Mouse (Mus musculus) ZHBTc4 (cell line): ENCODE measurements around the gene Spon1.

Source experiments
- DNase-seq: peaks from one replicate; pipeline ENCODE4 v3.0.0-alpha.2; 2011; ENCODE audit warnings: low read depth, low spot score

Spon1 gene

DNA sequence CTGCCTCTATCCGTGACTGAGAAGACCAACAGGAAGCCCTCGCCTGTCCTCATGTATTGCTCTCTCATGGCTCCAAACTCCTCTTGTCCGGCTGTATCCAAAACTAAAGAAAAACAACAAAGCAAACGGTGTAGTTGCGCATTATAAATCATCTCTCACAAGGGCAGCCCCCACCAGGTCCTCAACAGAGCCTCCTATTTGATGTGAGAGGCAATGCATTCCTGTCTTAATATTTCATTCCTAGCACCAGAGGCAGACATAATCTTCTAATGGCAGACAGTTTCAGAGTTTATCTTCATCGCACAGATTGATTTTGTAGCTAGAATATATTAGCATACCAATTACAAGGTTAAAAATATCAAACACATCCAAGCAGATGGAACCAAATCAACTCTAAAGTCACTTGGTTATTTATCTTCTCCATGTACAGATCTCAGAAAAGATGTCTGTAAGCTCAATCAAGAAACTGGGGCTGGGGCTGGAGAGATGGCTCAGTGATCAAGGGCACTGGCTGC is 293.2 kb downstream of the Spon1 start:
- DNase-seq: no peak

DNA sequence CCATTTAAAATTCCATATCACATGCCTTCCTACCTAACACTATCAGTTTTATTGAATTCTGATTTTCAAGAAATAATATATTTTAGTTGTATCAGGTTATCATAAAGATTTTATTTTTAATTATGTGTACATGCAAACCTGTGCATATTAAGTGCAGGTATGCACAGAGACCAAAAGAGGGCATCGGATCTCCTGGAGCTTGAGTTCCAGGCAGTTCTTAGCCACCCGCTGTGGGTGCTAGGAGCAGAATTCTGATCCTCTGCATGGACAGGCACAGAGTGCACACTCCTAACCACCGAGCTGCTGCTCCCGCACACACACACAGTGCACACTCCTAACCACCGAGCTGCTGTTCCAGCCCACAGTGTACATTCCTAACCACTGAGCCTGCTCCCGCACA is 294.6 kb downstream of the Spon1 start:
- DNase-seq: peak; percentile 75

DNA sequence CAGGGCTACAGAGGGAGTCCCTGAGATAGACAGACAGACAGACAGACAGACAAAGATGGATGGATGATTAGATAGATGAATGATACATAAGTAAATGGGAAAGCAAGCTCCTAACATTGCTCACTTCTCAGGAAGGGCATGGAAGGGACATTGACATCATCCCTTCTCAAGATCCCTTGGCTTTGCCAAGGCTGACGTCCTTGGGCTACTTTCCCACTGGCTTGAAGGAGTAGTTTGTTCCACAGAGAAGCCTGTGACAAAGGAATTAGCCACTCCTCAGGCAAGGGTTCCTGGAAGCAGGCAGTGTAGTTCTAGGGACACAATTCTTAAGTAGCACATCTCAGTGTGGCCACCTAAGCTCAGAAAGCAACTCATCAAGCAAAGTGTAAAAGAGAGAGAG is 296.7 kb downstream of the Spon1 start:
- no peak for DNase-seq

DNA sequence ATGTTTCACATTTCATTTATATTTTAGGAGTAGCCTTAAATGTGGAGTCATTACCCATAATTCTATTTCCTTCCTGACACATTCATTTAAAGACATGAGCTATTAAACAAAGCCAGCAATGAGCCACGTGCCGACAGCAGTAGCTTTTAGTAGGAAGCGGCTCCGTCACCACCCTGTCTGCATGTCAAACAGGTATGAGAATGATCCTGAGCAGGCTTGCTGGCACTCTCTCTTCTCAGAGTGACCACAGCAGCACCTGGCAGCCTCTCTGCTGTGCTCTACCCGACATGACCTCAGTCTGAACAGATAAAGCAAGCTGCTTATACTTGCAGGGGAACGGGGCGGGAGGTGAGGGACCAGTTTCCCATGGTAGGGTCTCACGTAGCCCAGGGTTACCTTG is 297.7 kb downstream of the Spon1 start:
- DNase-seq: no peak

DNA sequence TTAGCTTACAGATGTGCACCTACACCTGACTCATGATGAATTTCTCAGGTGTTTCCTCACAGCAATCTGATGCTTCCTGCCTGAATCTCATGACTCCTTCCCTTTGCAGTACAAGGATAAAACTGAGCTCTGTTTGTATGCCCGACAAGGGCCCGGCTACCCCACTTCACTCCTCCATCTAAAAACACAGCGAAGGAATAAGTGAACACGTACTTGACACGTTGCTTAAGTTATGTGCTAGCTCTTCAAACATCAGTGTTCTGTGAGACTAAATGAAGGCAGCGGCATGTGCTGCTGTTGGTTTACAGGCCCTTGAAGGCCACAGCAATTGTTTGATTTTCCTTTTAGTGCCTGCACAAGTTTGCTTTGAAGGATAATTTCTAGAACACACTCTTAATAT is 298.2 kb downstream of the Spon1 start:
- DNase-seq: no peak

DNA sequence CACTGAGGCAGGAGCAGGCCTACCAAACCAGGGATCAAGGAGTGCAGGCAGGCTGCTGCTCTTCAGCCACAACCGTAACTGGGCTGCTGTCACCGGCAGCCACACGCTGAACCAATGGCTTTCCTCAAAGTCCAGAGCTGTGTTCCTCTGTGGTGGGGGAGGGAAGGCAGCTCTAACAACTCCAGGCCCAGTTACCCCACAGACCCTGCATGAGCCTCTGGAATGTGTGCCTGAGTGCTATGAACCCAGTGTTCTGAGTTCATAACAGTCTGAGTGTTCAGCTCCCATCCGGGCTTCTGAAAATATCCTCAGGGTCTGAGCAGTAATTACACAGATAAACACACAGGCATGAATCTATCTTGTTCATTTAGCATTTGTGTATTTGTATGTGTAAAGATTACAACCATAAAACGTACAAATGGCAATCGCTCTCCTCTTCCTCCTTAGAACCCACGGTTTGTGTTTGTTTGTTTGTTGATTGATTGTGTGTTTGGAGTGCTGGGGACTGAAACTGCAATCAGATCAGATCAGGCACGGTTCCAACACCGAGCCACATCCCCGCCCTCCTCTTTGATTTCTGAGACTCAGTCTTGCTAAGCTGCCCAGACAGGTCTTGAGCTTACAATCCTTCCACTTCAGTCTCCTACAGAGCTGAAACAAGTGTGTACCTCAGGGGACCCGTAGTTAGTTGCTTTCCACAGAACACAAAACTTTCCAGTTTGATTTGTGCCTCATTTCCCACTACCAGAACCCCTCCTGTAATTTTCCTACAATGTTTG is 299.8 kb downstream of the Spon1 start:
- DNase-seq: no peak

DNA sequence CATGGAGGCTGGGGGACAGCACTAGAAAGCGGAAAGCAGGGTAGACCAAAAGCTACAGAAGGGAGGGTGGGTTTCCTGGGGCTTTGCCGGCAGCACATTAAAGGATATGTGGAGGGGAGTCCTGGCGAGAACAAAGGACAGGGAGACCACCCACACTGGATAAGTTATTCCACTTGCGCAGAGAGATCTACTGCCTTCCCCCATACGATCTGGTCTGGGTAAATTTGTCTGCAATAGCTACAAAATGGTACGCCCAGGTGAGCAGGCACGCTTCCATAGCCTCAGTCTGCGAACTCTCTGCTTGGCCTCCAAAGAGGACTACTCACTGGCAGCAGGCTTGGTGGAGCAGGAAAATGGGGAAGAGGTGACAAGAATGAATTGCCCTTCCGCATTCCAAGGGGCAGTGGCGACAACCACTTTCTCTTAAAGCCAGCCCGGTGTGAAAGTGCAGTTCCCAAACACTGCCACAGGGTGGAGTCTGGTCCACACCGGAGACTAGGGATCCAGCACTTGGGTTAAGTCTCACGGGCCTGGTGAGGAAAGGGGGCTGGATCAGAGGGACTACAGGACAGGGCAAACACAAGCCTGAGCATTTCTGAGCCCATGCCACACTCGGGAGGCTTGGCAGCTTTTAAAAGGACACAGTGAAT is 300.9 kb downstream of the Spon1 start:
- DNase-seq: peak; percentile 94

DNA sequence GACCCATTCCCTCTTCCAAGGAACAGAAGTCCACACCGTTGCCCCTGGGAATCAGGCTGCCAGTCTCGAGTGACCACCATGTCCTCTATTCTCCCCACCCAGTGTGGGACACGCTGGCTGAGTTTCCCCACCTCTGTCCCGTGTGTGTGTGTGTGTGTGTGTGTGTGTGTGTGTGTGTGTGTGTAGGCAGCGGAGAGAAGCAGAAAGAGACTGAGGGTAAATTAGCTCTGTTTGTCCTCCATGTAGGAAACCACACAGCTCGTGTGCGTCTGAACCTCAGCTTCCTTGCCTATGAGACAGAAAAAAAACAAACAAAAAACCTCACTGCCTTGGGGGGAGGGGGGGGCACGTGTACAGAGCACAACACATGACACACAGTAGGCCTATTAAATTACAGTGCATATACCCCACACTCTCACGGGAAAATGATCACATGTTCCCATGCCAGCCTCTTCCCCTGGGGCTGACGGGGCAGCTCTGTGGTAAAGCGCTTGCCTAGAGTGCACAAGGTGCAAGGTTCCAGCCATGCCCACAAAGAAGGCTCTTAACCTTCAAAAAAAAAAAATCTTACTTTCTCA is 303.2 kb downstream of the Spon1 start:
- DNase-seq: no peak

DNA sequence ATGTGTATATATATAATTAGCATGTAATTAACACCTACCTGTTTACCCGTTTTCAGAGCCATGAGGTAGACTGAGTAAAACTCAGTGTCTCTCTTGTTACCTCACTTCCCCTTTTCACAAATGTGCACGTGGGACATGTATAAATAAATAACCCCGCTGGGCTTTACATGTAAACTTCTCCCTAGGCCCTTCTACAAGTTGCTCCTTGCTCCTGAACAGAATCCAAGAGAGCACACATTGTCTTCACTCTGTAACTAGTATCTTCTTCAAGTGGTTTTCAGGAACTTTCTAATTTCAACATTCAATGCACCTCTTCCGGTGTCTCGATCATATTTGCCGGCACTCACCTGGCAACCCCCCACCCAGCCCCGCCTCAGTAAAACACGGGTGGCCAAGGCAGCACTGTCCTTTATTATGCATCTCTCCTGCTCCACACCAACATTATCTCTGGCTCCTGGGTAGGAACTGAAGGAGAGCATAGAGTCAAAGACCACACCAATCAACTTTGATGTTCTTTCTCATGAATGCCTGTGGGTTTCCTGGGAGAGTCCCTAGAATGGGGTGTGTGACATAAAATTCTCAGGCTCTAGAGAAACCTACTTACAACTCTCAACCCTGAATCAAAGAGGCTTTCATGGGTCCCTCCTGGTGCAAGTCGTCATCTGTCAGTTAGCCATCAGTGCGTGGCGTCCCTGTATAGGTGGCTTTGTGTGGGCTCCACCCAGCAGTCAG is 304.1 kb downstream of the Spon1 start:
- no peak for DNase-seq

DNA sequence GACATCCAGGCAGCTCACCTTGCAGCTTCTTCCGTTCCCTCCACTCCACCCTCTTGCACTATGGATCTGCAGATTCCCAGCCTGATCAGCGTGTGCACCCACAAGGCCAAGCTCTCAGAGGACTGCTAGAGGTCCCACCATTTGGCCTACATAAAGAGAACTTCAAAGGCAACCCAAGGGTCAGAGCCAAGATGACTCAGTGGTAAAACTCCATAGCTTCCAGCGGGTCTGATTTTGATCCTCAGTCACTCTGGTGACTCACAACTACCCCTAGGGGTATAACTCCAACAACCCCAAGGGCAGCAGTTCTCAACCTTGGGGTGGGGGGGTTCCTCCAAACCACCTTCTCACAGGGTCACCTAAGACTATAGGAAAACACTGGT is 304.7 kb downstream of the Spon1 start:
- DNase-seq: no peak

DNA sequence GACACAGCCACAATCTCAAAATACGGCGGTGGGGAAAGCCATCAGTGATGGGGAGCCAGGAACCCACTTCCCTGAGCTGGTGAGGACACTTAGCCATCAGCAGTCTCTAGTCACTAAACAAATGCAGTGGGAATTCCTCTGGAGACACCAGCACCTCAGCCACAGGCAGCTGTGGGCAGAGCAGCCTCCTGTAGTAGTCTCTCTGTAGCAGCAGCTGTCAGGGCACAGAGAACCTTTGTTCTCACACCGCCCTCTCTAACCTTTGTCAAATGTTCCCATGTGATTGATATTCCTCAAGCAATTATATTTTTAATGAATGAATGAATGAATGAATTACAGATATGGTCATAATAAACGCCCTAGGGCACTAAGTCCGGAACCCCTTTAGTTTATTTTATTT is 305.6 kb downstream of the Spon1 start:
- DNase-seq: no peak

DNA sequence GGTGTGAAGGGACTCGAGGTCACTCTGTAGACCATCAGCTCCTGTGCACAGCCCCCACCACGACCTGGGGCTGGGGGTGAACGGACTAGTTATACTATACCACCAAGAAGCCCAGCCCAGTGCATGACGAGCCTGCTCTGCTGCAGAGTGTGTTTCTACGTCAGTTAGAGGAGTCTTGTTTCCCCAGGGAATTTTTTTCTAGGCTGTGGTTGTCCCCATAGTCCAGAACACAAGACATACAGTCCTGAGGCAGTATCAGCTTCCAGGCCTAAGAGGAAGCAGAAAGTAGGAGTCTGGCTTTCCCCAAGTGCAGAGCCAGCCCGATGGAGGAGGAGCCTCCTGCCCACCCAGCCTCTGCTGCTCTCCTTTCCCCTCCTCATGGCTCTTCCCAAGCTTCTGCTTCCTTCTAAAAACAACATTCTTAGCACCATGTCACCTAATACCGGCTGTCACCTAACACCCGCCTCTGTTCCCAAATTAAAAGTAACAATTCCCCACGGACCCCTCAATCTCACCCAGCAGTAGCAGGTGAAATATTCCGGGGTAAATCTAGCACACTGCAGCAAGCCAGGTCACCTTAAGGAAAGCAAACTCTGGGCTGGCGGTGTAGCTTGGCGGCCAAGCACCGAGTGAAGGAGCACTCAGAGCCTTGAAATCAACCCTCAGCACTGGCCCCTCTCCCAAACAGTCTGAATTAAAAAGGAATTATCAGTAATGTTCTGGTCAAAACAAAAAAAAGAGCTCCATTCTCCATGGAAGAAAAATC is 306.2 kb downstream of the Spon1 start:
- DNase-seq: no peak

DNA sequence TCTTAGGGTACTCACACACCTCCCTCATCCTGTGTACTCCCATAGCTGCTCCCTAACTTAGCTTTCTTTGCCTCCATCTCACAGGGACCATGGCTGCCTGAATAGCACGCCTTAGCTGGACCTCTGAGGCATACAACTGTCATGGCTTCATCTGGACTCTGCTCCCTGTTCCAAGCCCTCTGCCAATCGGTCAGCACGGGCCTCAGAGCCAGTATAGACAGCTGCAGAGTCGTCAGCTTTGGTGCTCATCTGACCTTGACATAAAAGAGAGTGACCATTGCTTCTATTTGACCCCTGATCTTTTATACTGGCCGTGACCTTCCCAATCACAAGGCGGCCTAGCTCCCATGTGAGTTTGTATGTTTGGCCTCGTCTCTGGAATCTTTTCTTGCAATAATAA is 308.3 kb downstream of the Spon1 start:
- no peak for DNase-seq

DNA sequence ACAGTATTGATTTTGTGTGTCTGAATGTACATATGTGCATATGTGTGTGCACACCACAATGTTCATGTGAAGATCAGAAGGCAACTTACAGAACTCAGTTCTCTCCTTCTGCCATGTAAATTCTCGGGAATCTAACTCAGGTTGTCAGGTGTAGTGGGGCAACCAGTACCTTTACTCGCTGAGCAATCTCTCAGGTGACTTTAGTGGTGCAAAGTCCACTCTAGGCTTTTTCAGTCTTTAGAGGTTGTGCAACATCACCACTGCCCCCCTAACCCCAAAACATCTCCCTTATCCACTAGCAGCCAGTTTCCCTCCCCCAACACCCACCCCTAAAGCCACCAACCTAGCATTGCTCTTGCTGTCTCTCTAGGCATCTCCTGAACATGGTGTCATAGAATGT is 308.8 kb downstream of the Spon1 start:
- no peak for DNase-seq

DNA sequence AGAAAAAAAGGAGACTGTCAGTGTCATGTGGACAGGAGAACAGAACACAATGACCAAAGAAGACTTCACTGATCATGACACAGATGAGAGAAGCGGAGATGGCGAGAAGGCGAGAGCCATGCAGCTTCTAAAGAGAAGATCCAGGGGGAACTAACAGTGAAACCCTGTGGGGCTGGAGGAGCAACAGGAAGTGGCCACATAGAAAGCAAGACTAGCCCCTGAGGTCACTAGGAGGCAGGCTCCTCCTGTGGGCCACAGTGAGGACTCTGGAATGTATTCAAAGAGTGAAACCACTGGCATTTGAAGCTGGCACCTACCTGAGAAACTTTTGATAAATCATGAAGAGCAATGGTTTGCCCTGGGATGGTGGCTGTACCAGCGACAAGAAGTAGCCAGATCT is 313.5 kb downstream of the Spon1 start:
- no peak for DNase-seq

DNA sequence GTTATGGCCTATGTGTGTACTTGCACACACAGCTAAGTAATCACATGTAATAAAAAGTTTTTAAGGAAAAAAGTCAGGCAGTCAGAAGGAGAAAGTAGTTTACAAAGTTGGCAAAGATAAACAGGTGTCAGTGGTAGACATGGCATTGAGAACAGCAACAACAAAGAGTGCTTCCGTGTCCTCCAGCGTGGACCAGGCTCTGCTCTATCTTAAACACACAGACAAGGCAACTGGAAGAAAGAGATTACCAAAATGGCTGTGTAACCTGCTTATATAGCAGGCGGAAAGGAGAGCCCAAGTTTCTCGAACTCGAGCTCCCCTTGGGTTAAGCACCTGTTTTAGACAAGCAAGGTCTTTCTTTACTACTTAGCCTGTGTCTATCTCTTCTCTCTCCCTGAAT is 314.5 kb downstream of the Spon1 start:
- no peak for DNase-seq

DNA sequence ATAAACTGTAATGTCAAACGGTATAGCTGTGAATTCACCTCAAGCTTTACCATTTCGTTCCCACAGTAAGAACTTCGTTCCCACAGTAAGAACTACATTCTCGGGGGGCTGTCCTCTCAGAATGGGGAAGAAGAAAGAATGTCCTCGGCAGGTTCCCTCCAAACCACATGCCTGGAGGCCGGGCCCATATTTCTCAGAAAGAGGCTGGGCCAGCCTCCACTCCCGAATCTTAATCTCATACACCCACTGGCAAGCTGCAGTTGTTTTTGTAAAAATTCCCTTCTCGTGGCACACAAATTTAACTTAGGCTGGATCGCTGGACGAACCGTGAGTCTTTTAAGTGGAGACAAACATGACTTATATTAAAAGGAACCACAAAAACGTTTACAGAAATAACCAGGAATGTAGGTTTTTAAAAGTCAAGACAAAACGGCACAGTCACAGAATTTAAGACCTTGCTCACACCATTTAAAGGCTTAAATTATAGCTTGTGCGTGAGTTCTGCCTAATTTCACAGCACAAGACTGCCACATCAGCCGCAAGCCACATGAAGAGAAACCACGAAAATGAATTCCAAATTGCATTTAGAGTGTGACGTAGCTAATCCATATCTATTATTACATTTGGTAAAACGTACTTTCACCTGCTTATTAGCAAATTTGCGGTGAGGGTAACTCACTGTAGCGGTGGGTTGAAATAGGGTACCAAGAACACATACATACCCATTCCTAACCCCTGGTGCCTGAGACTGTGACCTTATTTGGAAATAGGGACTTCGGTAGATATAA is 316.0 kb downstream of the Spon1 start:
- no peak for DNase-seq

DNA sequence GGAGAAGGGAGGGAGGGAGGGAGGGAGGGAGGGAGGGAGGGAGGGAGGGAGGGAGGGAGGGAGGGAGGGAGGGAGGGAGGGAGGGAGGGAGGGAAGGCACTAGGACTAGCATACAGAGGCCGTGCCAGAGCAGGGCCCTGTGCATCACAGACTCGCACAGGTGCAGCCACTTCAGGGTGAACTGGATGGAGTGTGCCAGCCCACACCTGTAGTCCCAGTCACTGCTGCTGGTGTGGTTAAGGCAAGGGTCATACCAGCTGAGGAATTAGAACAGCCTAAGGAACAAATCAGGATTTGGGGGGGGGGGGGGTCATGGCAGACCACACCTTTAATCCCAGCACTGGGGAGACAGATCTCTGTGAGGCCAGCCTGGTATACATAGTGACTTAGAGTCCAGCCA is 317.3 kb downstream of the Spon1 start:
- no peak for DNase-seq

DNA sequence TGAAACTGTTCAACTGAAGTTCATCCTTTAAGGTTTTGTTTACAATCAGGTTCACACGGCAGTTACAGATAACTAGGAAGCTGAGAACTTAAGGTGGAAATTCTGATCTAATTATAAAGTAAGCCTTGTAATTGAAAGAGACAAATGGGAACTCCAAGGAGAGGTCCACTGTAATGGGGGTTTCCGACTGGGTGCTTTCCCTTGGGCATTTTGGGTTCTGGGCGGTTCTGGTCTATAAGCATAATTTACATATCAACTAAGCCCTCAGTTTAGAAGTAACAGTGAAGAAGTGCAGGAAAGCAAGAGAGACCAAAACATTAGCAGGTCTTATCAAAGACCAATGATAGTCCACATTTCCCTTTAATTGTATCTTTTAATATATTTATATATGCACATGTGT is 318.0 kb downstream of the Spon1 start:
- no peak for DNase-seq

DNA sequence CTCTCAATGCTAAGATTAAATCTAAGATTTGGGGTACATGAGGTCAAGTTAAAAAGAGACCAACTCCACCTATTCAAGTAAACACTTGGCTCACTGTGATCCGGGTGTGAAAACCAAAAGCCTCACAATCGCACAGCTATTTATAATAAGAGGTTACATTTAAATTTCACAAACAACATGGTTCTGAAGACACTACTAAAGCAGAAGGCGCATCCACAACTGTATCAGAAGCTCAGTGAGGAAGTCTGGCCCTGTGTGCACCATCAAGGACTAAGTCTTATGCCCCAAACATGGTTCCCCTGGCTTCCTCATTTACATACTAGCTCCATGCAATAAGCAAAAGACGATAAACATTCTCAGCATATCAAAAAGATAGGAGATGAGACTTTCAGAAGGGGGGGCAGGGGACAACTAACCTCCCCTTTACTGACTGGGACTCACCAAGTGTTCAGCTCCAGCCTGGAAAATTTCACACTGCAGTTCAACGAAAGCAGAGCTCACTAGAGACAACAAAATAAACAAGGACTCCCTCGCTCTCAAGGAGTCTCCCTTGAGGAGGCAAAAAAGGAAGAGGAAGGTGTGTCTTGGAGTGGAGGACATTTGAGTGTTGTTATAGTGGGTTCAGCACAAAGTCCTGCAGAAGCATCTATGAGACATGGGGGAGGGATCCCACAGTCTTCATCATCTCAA is 320.4 kb downstream of the Spon1 start:
- DNase-seq: no peak
